Mouse (Mus musculus) forebrain, embryonic 11.5 days (tissue): ENCODE measurements at regions not wholly inside any gene's neighbourhood (a gene's known extent, or its start where the extent isn't known, plus 50 kb on each side); places are given as distances from the start of the nearest gene placed in this dataset.
"Not testable (repeated sequence)": the region's sequence is repeated elsewhere in the genome, so short reads cannot be mapped to it uniquely, and the experiment has no call there.

Experiments used
- ATAC-seq: fragments of 200-750 bp; cut with Nextera tagmentation; replicated peaks from 2 replicates; pipeline ENCODE4 v1.8.0; 2017; ENCODE audit warnings: moderate TSS enrichment; ENCODE audit not compliant: low FRiP score
- DNase-seq: peaks from one replicate; pipeline ENCODE4 v3.0.0-alpha.2; 2017; ENCODE audit warnings: low spot score
- H3K27ac ChIP-seq: fragments of 300-500 bp; sonication (generic); 2 replicates; pipeline ENCODE4 v1.5.1; 2014; ENCODE audit warnings: low read depth, low read length
- H3K27me3 ChIP-seq: fragments of 300-500 bp; sonication (generic); 2 replicates; pipeline ENCODE4 v1.6.1; 2014; ENCODE audit warnings: mild to moderate bottlenecking, low read length, mixed read lengths; ENCODE audit not compliant: control insufficient read depth, insufficient read depth
- H3K36me3 ChIP-seq: fragments of 300-500 bp; sonication (generic); 2 replicates; pipeline ENCODE4 v1.6.1; 2014; ENCODE audit warnings: mild to moderate bottlenecking, low read length, moderate library complexity, mixed read lengths; ENCODE audit not compliant: control insufficient read depth, insufficient read depth
- H3K4me1 ChIP-seq: fragments of 300-500 bp; sonication (generic); replicated peaks from 2 replicates; pipeline ENCODE4 v1.6.1; 2014; ENCODE audit warnings: low read length, mixed read lengths; ENCODE audit not compliant: control insufficient read depth, insufficient read depth
- H3K4me2 ChIP-seq: fragments of 300-500 bp; sonication (generic); 2 replicates; pipeline ENCODE4 v1.6.1; 2014; ENCODE audit warnings: low read depth, mild to moderate bottlenecking, low read length, moderate library complexity, mixed read lengths; ENCODE audit not compliant: severe bottlenecking
- H3K4me3 ChIP-seq: fragments of 300-500 bp; sonication (generic); 2 replicates; pipeline ENCODE4 v1.5.1; 2014; ENCODE audit warnings: low read depth, low read length
- H3K9ac ChIP-seq: fragments of 300-500 bp; sonication (generic); 2 replicates; pipeline ENCODE4 v1.6.1; 2014; ENCODE audit warnings: low read length
- H3K9me3 ChIP-seq: fragments of 300-500 bp; sonication (generic); 2 replicates; pipeline ENCODE4 v1.6.1; 2016; ENCODE audit warnings: low read length, mixed read lengths; ENCODE audit not compliant: control insufficient read depth
- WGBS: fragments of 180-500 bp; shearing (Covaris S2); extraction: QIAGEN DNeasy Blood & Tissue Kit; methylation state at CpG from one replicate; pipeline ENCODE4 v1.1.7; 2014; 5-methylcytosine and 5-hydroxymethylcytosine counted together

DNA sequence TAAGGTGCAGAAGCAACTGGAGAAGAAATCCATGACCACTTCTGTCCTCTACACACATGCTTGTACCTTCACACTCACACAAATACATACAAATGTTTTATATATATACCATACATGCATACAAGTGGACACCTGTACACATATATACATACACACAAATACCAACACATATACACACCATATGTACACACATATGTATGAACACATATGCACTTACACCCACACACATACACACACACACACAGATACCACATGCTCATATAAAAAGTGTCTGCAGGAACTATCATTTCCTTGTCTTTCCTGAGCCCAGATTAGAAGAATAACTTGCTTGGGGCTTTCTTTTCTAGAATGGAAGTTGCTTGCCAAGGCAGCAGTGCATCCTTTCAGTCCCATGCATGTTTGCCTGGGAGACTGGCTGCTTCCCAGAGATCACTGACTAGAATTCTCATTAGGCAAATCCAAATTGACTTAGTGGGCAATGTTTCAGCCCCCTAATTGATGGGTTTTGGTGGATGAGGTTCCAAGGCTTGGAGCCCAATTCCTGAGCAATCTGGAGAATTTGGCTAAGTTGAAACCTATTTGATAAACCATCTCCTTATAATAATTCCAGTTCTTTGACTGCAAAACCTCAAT is 169.2 kb upstream of the Hddc2 start:
- Histone ChIP-seq H3K27me3 (no peaks in the 10 kb centered on the region), H3K36me3 (no peaks in the 10 kb centered on the region), H3K9me3 (no peaks in the 10 kb centered on the region), H3K4me3 (no peak overlapping the region), H3K27ac (no peak overlapping the region), H3K9ac (no peak overlapping the region), H3K4me2 (no peak overlapping the region), H3K4me1 (no peaks in the 10 kb centered on the region)
- DNase-seq = no peak
- no peak for ATAC-seq

DNA sequence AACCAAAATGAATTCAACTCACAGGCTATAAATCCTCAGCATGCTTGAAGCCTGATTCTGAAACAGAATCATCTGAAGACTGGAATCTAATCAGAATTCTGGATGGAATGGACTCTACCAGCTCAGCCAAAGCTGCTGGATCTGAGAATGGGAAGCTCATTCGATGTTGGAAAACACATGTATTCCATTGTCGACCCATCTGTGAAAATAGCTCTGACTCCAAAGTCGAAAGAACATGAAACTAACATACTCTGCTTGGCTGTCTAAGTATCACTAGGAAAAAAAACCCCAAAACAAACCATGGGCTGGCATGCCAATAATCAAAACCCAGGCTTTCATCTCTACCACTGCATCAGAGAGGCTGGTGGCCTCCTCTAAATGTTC is 168.7 kb upstream of the Hddc2 start:
- DNase-seq (no peak), ATAC-seq (no peak)
- Histone ChIP-seq H3K27me3 (no peaks in the 10 kb centered on the region), H3K4me2 (no peak overlapping the region), H3K36me3 (no peaks in the 10 kb centered on the region), H3K9me3 (no peaks in the 10 kb centered on the region), H3K4me1 (no peaks in the 10 kb centered on the region), H3K27ac (no peak overlapping the region), H3K9ac (no peak overlapping the region), H3K4me3 (no peak overlapping the region)
- 85% methylated on average over 3 of the region's 3 CpGs for whole genome bisulfite sequencing

- 61% methylated on average over 15 of the region's 15 CpGs for WGBS
- Histone ChIP-seq H3K4me3 (no peak overlapping the region), H3K4me2 (no peak overlapping the region), H3K36me3 (no peaks in the 10 kb centered on the region), H3K27me3 (no peaks in the 10 kb centered on the region), H3K4me1 (peaks cover 2% of the 10 kb centered on the region; the same call in 1 of the 2 replicates), H3K9ac (no peak overlapping the region), H3K27ac (no peak overlapping the region), H3K9me3 (no peaks in the 10 kb centered on the region)
- ATAC-seq (peak; percentile 72), DNase-seq (no peak)
Observed at GRCm38 (mm10) chr10:31173169-31173686, 140.0 kb upstream of the Hddc2 start.

DNA sequence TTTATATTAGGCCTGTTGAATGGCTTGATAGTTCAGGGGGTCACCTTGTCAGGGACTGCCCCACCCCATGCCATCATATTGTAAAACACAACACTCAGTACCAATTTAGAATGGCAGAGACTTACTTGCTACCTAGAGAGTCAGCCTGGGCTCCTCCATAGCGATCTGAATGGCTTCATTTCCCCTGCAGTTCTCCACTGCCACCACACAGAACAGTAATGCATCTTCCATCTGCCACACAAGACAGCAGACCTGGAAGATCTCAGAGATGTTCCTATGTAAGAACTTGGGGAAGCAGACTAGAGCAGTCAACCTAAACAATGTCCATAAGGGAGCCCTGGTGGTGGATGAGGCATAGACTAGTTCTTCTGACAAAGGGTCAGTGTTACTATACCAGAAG is 123.6 kb upstream of the Hddc2 start:
- Histone ChIP-seq H3K4me2 (no peak overlapping the region), H3K27me3 (no peaks in the 10 kb centered on the region), H3K9me3 (no peaks in the 10 kb centered on the region), H3K9ac (no peak overlapping the region), H3K4me1 (no peaks in the 10 kb centered on the region), H3K36me3 (no peaks in the 10 kb centered on the region), H3K4me3 (no peak overlapping the region), H3K27ac (no peak overlapping the region)
- ATAC-seq (no peak), DNase-seq (no peak)
- WGBS = 51% methylated on average over 1 of the region's 1 CpGs

DNA sequence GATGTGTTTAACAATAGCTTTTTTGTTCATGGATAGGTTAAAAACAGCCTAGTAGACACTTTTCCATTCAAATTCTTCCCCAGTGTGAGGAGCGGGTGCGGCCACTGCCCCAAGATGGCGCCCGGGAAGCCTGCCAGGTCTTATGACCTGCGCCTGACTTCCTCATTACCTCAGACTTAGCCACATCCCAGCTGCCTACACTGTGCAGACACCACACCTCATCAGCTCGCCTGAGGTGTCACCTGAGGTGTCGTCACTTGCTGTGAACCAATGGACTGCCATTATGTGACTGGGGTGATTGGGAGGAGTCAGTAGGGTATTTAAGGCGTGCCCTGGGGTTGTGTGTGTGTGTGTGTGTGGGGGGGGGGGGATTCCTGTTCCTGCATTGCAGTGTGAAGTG is 101.0 kb upstream of the Hddc2 start:
- H3K27me3 ChIP-seq, H3K9ac ChIP-seq, H3K36me3 ChIP-seq, DNase-seq, H3K4me3 ChIP-seq, H3K9me3 ChIP-seq, ATAC-seq, H3K4me1 ChIP-seq, H3K4me2 ChIP-seq, H3K27ac ChIP-seq: not testable (repeated sequence)
- 91% methylated on average over 8 of the region's 8 CpGs for WGBS

DNA sequence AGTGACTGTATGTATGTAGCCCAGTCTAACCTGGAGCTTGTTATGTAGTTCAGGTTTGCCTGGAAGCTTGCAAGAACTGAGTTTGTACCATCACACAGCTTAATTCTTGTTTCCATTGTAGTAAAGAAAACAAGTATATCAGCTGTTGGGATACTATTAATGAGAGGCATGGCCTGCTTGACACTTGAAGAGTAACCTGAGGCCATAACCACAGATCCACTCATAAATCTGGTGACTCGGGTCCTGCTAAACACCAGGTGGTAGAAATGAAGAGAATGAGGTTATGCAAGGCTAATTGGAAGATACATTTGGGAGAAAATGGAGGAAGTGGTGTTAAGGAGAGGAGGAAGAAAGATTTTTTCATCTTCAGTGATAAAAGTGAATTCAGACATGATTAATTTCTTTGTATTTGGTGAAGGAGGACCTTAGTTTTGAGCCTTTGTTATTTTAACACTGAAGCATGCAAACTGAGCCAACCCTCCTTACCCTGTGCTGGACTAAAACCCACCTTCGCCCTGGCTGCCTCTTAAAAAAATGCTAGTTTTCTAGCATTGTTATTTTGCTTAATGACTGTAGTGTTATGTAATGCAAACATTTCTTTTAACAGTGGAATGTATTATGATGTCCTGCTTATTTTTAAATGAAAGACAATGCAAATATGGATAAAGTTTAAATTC is 100.3 kb upstream of the Hddc2 start:
- Histone ChIP-seq H3K4me2 (no peak overlapping the region), H3K27ac (no peak overlapping the region), H3K4me3 (no peak overlapping the region), H3K36me3 (no peaks in the 10 kb centered on the region), H3K9me3 (no peaks in the 10 kb centered on the region), H3K4me1 (no peaks in the 10 kb centered on the region), H3K27me3 (no peaks in the 10 kb centered on the region), H3K9ac (no peak overlapping the region)
- ATAC-seq (no peak), DNase-seq (no peak)
- 88% methylated on average over 2 of the region's 2 CpGs for WGBS

GRCm38 (mm10) chr10:31221902-31222301 is 91.3 kb upstream of the Hddc2 start:
- no peaks in the 10 kb centered on the region for H3K9me3 ChIP-seq
- no peaks in the 10 kb centered on the region for H3K27me3 ChIP-seq
- no peak for ATAC-seq
- H3K4me3 ChIP-seq = no peak overlapping the region
- no peak for DNase-seq
- no peaks in the 10 kb centered on the region for H3K36me3 ChIP-seq
- WGBS = 83% methylated on average over 1 of the region's 1 CpGs
- no peaks in the 10 kb centered on the region for H3K4me1 ChIP-seq
- no peak overlapping the region for H3K4me2 ChIP-seq
- H3K27ac ChIP-seq = no peak overlapping the region
- no peak overlapping the region for H3K9ac ChIP-seq

GRCm38 (mm10) chr10:31229078-31229477 is 84.1 kb upstream of the Hddc2 start:
- Histone ChIP-seq H3K9ac (no peak overlapping the region), H3K4me2 (no peak overlapping the region), H3K36me3 (no peaks in the 10 kb centered on the region), H3K4me1 (no peaks in the 10 kb centered on the region), H3K27me3 (no peaks in the 10 kb centered on the region), H3K27ac (no peak overlapping the region), H3K4me3 (no peak overlapping the region), H3K9me3 (no peaks in the 10 kb centered on the region)
- no peak for ATAC-seq
- WGBS = 91% methylated on average over 3 of the region's 3 CpGs
- no peak for DNase-seq

DNA sequence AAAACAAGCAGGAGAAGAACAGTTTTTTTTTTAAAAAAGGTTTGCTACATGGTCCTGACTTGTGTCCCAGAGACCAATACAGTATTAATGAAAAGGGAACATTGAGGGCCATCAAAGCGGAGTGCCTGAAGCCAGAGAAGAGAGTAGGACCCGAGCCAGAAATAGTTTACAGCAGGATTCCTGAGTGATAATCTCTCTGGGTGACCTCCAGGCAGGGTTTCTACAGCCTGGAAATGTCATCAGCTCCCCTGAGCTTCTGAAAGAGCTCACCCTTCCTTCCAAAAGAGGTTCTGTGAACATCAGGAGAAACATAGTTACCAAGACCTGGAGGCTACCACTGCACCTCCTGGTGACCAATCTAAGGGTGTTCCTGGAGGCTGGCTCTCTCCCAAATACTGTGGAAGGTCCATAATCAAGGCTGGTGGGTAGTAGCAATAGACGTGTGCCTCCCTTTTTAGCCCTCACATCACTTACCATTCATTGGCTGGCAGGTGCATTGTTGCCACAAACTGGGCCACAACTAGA is 70.7 kb upstream of the Hddc2 start:
- Histone ChIP-seq H3K36me3 (no peaks in the 10 kb centered on the region), H3K27ac (no peak overlapping the region), H3K4me2 (no peak overlapping the region), H3K4me1 (no peaks in the 10 kb centered on the region), H3K27me3 (no peaks in the 10 kb centered on the region), H3K9ac (no peak overlapping the region), H3K9me3 (no peaks in the 10 kb centered on the region), H3K4me3 (no peak overlapping the region)
- ATAC-seq (no peak), DNase-seq (no peak)
- 79% methylated on average over 3 of the region's 3 CpGs for WGBS
